Mouse (Mus musculus) B cell, adult 2 months (primary cell): ENCODE data around the gene Smyd3.
A peak's percentile ranks its signal among the peaks of the same experiment; 100 is the strongest.

Source experiments
- DNase-seq, 2 experiments: peaks; one replicate each; pipeline ENCODE4 v3.0.0; 2022

Gene Smyd3

GRCm38 (mm10) chr1:179373911-179374310 lies 143.9 kb downstream of the Smyd3 start:
- no peak for DNase-seq

DNA sequence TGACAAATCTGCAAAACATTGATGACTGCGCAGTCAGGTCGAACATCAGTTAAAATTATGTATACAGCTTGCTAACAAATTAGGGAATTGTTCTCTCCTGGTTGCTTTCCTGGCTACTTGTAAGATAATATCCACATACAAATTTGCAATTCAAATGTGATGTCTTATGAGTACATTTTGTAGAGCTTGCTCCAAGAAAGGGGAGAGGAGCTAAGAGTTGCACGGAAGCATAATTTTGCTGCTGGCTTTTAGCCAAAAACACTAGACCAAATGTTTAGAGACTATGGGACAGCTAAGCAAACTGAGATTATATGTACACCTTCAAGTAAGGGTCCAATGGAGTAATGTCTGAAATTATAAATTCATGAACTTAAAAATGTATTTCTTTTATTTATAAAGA lies 146.7 kb downstream of the Smyd3 start:
- no peak for DNase-seq

DNA sequence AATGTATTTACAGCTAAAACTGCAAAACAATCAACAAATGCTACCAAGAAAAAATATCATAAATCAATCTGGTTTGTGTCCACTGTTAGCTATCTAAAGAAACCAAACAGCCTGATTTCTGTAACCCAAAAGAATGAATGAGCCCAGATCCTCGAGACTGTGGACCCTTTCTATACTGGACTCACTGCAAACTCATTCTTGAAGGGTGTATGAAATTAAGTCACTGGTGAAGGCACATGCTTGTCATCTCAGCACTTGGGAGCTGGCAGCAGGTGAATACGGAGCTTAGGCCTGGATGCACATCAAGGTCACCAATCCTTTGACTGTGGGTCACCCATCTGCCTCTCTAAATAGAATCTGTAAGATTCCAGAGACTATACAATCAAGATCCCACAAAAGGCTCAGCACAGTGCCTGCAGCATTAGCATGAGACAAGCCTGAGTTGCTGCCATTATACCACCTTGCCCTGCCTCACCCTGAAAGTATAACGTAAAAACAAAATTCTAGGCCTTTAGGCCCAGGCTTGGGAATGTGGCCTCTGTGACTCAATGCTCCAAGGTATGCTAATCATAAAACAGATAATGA lies 149.3 kb downstream of the Smyd3 start:
- DNase-seq: no peak

- DNase-seq: no peak
Observed at GRCm38 (mm10) chr1:179361481-179362466, 156.1 kb downstream of the Smyd3 start.

- no peak for DNase-seq
Observed at GRCm38 (mm10) chr1:179357111-179357510, 160.7 kb downstream of the Smyd3 start.

GRCm38 (mm10) chr1:179354250-179354649 lies 163.6 kb downstream of the Smyd3 start:
- no peak for DNase-seq

- no peak for DNase-seq
Observed at GRCm38 (mm10) chr1:179345318-179345925, 172.4 kb downstream of the Smyd3 start.

DNA sequence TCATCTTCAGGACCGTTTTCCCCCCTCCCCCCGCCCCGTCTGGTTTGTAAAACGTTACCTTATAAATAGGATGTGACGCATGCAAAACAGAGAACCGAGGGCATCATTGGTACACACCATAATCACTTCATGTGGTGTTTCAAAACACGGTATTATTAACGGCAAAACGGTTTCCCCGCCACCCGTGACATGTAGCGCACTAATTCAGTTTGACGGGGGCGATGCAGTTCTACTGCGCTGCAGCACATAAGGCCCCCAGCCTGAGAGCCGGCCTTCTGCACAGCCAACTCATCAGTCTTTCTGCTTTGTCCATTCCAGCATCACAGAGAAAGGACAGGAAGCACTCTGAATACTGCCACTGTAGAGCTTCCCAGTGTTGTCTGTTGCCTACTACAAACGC lies 174.4 kb downstream of the Smyd3 start:
- no peak for DNase-seq

GRCm38 (mm10) chr1:179341589-179341988 lies 176.3 kb downstream of the Smyd3 start:
- no peak for DNase-seq

DNA sequence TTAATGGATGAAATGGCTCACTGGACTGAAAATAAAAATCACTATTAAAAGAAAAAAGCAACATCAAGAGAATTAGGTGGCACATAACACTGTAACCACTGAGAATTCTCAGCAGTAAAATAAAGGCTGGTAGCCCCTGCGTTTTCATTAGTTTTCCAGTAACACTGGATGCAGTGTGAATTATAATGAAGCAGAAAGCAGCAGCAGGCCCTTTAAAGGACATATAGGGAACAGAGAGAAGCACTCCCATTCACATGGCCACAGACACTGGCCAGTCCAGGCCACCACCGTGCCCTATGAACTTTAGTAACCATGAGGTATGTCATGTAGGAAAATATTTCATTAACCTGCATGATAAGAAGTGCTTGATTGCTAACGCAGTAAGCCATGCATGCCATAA lies 178.8 kb downstream of the Smyd3 start:
- no peak for DNase-seq

- DNase-seq: no peak
Observed at GRCm38 (mm10) chr1:179337529-179337928, 180.3 kb downstream of the Smyd3 start.

- DNase-seq: no peak
Observed at GRCm38 (mm10) chr1:179326965-179327308, 190.9 kb downstream of the Smyd3 start.

DNA sequence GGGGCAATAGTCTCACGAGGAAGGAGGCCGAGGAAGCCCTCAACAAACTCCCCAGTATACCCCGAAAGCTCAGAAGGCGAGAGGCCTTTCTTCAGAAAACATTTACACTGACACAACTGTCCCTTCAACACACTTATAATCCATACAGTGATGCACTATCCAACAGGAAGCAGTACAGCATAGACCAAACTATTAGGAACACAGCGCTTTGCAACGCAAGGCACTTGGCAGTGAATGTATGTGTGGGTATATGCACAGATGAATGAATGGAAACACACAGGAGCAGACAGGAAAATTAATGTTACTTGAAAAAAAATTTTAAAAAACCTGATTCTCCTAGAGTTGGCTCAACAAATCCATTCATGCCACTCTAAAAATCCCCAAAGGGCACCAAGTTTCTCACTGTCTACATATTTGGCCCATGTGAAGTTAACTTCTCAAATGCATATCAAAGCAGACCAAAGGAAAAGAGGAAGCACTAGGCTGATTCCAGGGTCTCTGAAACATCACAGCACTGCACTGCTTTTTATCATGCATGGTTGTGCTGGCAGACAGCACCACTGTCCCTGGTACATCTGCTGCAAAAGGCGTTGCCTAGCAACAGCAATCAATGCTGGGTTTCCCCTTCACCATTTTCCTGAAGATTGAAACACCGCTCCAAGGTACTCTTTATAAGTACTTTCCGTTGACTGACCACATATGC lies 191.4 kb downstream of the Smyd3 start:
- DNase-seq: no peak

DNA sequence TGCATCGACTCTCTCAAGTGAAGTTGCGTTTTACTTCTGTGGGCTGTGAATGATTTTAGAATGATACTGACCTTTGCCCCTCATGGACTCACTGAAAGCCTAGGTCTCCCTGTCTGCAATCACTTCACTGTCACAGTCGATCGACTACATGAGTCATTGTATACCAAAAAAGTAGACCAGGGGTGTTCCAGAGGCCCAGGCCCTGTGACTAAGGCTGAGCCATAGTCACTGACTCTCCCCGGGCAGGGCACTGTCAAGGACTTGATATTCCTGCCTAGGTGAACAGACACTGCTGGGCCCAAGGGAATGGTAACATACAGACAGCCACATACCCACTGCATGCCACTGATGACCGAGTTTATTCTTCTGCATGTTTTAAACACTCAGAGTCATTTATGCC lies 193.6 kb downstream of the Smyd3 start:
- DNase-seq: no peak

GRCm38 (mm10) chr1:179313618-179314017 lies 204.2 kb downstream of the Smyd3 start:
- DNase-seq: no peak

DNA sequence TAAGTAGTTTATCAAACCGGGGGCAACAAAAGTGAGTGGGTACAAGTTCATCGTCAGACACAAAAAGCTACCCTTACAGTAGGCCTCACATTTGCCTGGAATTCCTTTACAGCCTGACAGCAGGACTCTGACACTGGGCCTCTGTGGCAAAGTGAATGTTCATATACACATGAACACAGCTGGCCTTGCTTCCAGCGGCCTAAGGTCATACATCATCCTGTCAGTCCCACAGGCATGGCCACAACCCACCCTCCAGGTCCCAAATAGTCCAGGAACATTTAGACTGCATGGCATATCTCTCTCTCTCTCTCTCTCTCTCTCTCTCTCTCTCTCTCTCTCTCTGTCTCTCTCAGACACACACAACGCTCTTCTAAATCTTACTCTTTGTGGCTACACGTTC lies 208.4 kb downstream of the Smyd3 start:
- no peak for DNase-seq

- peak; percentile 19 to 20 for DNase-seq
Observed at GRCm38 (mm10) chr1:179302446-179303230, 215.2 kb downstream of the Smyd3 start.

- DNase-seq: no peak
Observed at GRCm38 (mm10) chr1:179295626-179296025, 222.2 kb downstream of the Smyd3 start.

GRCm38 (mm10) chr1:179293772-179294353 lies 224.0 kb downstream of the Smyd3 start:
- DNase-seq: no peak

GRCm38 (mm10) chr1:179290181-179290580 lies 227.7 kb downstream of the Smyd3 start:
- peak in 1 of 2 experiments; percentile 11 for DNase-seq

- DNase-seq: no peak
Observed at GRCm38 (mm10) chr1:179289744-179290143, 228.1 kb downstream of the Smyd3 start.

DNA sequence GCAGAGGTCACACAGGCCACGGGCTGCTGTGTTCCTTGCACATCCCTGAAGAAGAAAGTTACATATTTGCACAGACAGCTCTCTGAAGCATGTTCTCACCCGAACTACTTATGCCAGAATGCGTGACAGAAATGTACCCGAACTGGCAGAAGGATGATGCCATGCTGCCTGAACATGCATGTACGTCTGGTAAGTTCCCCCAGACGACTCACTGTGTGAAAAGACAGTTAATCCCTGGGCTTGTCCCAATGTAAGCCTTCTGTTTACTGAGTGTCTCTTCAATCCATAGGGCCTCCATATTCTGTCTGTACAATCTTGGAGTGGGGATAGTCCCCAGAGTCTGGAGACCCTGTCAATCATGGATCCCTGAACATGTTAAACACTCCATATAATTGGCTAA lies 231.1 kb downstream of the Smyd3 start:
- DNase-seq: no peak
